Mouse (Mus musculus): Measurements from ENCODE around the gene Paox. TPM values are rescaled to one million over a fixed set of nuclear protein-coding genes. Genes with fewer than 3 reads are reported as not detected.

The Paox gene
- total and polyA plus RNA-seq, 3 experiments = 0.25 TPM; not detected in 2

DNA sequence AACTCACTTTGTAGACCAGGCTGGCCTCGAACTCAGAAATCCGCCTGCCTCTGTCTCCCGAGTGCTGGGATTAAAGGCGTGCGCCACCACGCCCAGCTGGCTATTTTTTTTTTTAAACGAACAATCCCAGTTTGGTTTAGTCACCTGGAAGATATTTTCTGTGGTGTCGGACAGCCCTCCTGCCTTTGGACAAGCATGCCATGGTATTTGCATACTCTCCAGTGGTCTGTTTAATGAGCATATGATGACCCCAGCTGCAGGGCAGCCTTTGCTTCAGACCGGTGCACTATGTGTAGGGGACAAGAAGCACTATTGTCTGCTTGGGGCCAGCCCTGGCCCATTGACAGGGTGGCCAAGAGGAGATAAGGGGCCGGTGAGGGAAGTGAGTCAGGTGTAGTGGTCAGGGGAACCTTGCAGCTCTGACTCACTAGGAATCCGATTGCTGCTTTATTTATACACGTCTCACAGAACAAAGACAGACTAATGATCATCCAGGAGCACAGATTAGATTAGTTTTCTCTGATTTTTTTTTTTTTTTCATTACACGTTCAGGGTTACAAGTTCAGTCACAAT lies 5.8 kb downstream of the Paox start:
- peaks cover 5% of the 10 kb centered on the region in 2 experiments; a peak in 2 of 4 replicates for H3K4me1 ChIP-seq (ENCODE audit: control insufficient read depth in 1 of 2, insufficient read depth in 2 of 2, low read length in 2 of 2)
- DNase-seq (ENCODE audit: low read depth, low spot score) = no peak
- no peaks in the 10 kb centered on the region for H3K9me3 ChIP-seq (replicated peaks; ENCODE audit: insufficient read depth, low read length)
- H3K36me3 ChIP-seq (ENCODE audit: control insufficient read depth in 1 of 2, insufficient read depth in 2 of 2, low read length in 2 of 2) = peaks cover 0 to 2% of the 10 kb centered on the region in 2 experiments; a peak in 2 of 4 replicates
- no peak overlapping the region for H3K27ac ChIP-seq (ENCODE audit: control insufficient read depth, low read depth, low read length)
- H3K4me3 ChIP-seq (ENCODE audit: control insufficient read depth in 1 of 2, insufficient read depth in 1 of 2, low read depth in 2 of 2, low read length in 2 of 2) = no peak overlapping the region
- H3K79me2 ChIP-seq (ENCODE audit: control insufficient read depth, insufficient read depth, low read length, poor library complexity) = no peaks in the 10 kb centered on the region
- no peaks in the 10 kb centered on the region for H3K27me3 ChIP-seq (ENCODE audit: control insufficient read depth in 1 of 2, insufficient read depth in 2 of 2, low read length in 2 of 2)
- H3K9ac ChIP-seq (ENCODE audit: control insufficient read depth, low read depth, low read length, poor library complexity, severe bottlenecking) = no peak overlapping the region
- TF ChIP-seq GATA1 (IDR thresholded peaks at IDR 0.05; ENCODE audit: low read depth, low read length) (no peak), MXI1 (IDR thresholded peaks at IDR 0.05; ENCODE audit: low read depth, low read length) (no peak), ETS1 (IDR thresholded peaks at IDR 0.05; ENCODE audit: low read depth, low read length) (no peak), TBP (IDR thresholded peaks at IDR 0.05; ENCODE audit: low read depth, low read length) (no peak), GABPA (IDR thresholded peaks at IDR 0.05; ENCODE audit: low read depth, low read length) (no peak), ELF1 (IDR thresholded peaks at IDR 0.05; ENCODE audit: low read depth, low read length) (no peak), POLR2AphosphoS2 (IDR thresholded peaks at IDR 0.05; ENCODE audit: low read length) (no peak), E2F4 (IDR thresholded peaks at IDR 0.05; ENCODE audit: borderline replicate concordance, low read depth, low read length) (no peak), ZKSCAN1 (IDR thresholded peaks at IDR 0.05; ENCODE audit: low read depth, low read length) (no peak), KAT2A (conservative IDR thresholded peaks at IDR 0.05; ENCODE audit: low read depth, low read length) (no peak), USF2 (IDR thresholded peaks at IDR 0.05; ENCODE audit: borderline replicate concordance in 1 of 2, insufficient read depth in 1 of 2, low read depth in 1 of 2, low read length in 2 of 2) (no peak), NELFE (IDR thresholded peaks at IDR 0.05; ENCODE audit: low read depth, low read length) (no peak)

DNA sequence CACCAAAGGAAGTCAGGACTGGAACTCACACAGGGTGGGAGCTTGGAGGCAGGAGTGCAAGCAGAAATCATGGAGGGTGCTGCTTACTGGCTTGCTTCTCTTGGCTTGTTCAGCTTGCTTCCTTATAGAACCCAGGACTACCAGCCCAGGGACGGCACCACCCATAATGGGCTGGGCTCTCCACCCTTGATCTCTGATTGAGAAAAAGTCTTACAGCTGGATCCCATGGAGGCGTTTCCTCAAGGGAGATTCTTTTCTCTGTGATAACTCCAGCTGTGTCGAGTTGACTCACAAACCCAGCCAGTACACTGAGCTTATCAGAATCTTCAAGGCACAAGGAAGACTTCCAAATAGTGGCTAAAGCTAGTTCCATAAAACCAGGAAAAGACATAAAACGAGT lies 7.2 kb downstream of the Paox start:
- Histone ChIP-seq H3K27me3 (ENCODE audit: control insufficient read depth in 1 of 2, insufficient read depth in 2 of 2, low read length in 2 of 2) (no peaks in the 10 kb centered on the region), H3K9ac (ENCODE audit: control insufficient read depth, low read depth, low read length, poor library complexity, severe bottlenecking) (no peak overlapping the region), H3K9me3 (replicated peaks; ENCODE audit: insufficient read depth, low read length) (no peaks in the 10 kb centered on the region), H3K4me1 (ENCODE audit: control insufficient read depth in 1 of 2, insufficient read depth in 2 of 2, low read length in 2 of 2) (no peaks in the 10 kb centered on the region; a peak in 1 of 4 replicates), H3K4me3 (ENCODE audit: control insufficient read depth in 1 of 2, insufficient read depth in 1 of 2, low read depth in 2 of 2, low read length in 2 of 2) (no peak overlapping the region), H3K79me2 (ENCODE audit: control insufficient read depth, insufficient read depth, low read length, poor library complexity) (no peaks in the 10 kb centered on the region), H3K36me3 (ENCODE audit: control insufficient read depth in 1 of 2, insufficient read depth in 2 of 2, low read length in 2 of 2) (no peaks in the 10 kb centered on the region; a peak in 1 of 4 replicates), H3K27ac (ENCODE audit: control insufficient read depth, low read depth, low read length) (no peak overlapping the region)
- peak; percentile 47 for DNase-seq (ENCODE audit: low read depth, low spot score)
- TF ChIP-seq POLR2AphosphoS5 (IDR thresholded peaks at IDR 0.05; ENCODE audit: borderline replicate concordance, low read depth, low read length) (no peak), E2F4 (IDR thresholded peaks at IDR 0.05; ENCODE audit: borderline replicate concordance, low read depth, low read length) (no peak), CTCF (IDR thresholded peaks at IDR 0.05 in 2 of 3, conservative IDR thresholded peaks at IDR 0.05 in 1 of 3; ENCODE audit: control insufficient read depth in 1 of 3, insufficient read depth in 1 of 3, low read depth in 2 of 3, low read length in 3 of 3, poor library complexity in 1 of 3, severe bottlenecking in 1 of 3) (no peak), TAL1 (IDR thresholded peaks at IDR 0.05; ENCODE audit: low read length) (no peak), MAZ (IDR thresholded peaks at IDR 0.05; ENCODE audit: low read depth, low read length) (no peak), MXI1 (IDR thresholded peaks at IDR 0.05; ENCODE audit: low read depth, low read length) (no peak), ETS1 (IDR thresholded peaks at IDR 0.05; ENCODE audit: low read depth, low read length) (peak; percentile 25; the same call in 1 of the 2 replicates), NELFE (IDR thresholded peaks at IDR 0.05; ENCODE audit: low read depth, low read length) (no peak)
